Mouse (Mus musculus): ENCODE measurements around the gene Pcdh11x. TPM values are rescaled to one million over a fixed set of nuclear protein-coding genes. Genes with fewer than 3 reads are reported as not detected.

Gene Pcdh11x
- polyA plus RNA-seq, 1 experiment = 11.4 TPM

DNA sequence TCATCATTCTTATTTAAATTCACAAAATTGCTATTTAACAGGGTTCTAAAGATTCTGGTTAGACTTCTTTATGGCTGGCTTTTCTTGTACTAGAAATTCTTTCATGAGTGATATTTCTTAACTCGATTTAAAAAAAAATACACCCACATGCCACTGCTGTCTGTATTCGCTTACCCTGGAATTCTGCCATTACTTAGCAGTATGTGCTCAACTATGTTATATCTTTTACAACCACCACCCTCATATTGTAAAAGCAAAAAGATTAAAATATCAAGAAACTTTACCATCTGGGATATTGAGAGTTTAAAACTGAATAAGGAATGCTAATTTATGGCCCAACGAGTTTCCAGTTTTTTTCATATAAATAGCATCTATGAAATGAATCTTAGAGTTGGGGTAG, 234.9 kb downstream of the Pcdh11x start:
- no peak for DNase-seq (ENCODE audit: low read depth)
- TF ChIP-seq POLR2A (IDR thresholded peaks at IDR 0.05; ENCODE audit: borderline replicate concordance, extremely low read depth, insufficient read depth, insufficient read length, poor library complexity, severe bottlenecking) (no peak), CTCF (IDR thresholded peaks at IDR 0.05; ENCODE audit: borderline replicate concordance, extremely low read depth, insufficient read depth, insufficient read length) (no peak)

DNA sequence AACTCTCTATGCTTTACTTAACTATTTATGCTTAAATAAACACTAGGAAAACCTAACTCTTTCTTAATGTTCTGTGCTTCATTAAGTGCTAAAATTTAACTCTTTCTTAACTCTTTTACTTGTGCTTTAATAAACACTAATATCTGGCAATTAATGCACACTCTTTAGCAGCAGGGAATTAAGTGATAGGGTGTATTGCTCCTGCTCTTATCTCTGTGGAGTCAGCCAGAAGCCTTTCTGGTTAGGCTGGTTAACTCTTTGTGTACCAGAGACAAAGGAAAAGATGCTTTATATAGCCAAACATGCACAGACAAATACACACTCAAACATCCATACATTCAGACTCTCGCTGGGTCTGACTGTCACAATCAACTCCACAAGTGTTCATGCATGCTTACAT, 309.2 kb downstream of the Pcdh11x start:
- no peak for TF ChIP-seq CTCF (IDR thresholded peaks at IDR 0.05; ENCODE audit: borderline replicate concordance, extremely low read depth, insufficient read depth, insufficient read length)
- no peak for TF ChIP-seq POLR2A (IDR thresholded peaks at IDR 0.05; ENCODE audit: borderline replicate concordance, extremely low read depth, insufficient read depth, insufficient read length, poor library complexity, severe bottlenecking)
- no peak for DNase-seq (ENCODE audit: low read depth)

DNA sequence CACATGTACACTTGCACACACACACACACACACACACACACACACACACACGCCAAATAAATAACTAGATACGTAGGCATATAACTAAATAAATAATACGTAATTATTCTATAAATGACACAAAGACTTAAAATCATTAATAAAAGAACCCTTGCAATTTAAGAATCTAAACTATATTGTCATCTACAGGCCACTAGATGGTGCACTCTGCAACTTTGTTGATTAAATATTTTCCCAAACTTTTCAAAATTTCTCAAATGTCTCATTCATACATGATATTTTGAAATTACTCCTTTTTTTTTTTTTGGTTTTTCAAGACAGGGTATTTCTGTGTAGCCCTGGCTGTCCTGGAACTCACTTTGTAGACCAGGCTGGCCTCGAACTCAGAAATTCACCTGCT, 328.4 kb downstream of the Pcdh11x start:
- peak; percentile 0 for DNase-seq (ENCODE audit: low read depth)
- no peak for TF ChIP-seq CTCF (IDR thresholded peaks at IDR 0.05; ENCODE audit: borderline replicate concordance, extremely low read depth, insufficient read depth, insufficient read length)
- TF ChIP-seq POLR2A (IDR thresholded peaks at IDR 0.05; ENCODE audit: borderline replicate concordance, extremely low read depth, insufficient read depth, insufficient read length, poor library complexity, severe bottlenecking) = no peak

DNA sequence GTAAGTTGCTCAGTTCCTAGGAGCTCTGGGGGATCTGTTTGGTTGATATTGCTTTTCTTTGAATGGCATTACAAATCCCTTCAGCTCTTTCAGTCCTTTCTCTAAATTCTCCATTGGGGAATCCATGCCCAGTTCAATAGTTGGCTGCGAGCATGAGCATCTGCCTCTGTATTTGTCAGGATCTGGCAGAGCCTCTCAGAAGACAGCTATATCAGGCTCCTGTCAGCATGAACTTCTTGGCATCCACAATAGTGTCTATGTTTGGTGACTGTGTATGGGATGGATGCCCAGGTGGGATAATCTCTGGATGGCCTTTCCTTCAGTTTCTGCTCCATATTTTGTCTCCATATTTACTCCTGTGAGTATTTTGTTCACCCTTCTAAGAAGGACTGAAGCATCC, 380.2 kb downstream of the Pcdh11x start:
- DNase-seq (ENCODE audit: low read depth) = peak; percentile 2

DNA sequence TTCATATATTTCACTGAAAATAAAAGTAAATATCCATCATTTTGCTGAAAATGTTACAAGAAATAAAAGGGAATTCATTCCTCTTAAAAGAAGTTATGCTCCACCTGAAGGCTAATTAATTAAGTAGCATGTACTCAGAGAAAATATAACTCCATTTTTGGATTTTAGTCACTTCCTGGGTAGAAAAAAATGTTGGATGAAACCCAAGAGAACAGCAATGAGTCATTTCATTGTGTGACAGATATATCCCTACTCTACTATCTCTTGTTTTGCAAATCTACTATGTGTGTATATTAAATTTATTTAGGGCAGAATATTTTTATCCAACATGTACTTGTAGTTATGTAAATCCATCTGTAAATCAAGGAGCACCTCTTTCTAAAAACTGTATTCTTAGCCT, 444.1 kb downstream of the Pcdh11x start:
- DNase-seq (ENCODE audit: low read depth) = no peak
- TF ChIP-seq CTCF (IDR thresholded peaks at IDR 0.05; ENCODE audit: borderline replicate concordance, extremely low read depth, insufficient read depth, insufficient read length) = no peak
- TF ChIP-seq POLR2A (IDR thresholded peaks at IDR 0.05; ENCODE audit: borderline replicate concordance, extremely low read depth, insufficient read depth, insufficient read length, poor library complexity, severe bottlenecking) = no peak

DNA sequence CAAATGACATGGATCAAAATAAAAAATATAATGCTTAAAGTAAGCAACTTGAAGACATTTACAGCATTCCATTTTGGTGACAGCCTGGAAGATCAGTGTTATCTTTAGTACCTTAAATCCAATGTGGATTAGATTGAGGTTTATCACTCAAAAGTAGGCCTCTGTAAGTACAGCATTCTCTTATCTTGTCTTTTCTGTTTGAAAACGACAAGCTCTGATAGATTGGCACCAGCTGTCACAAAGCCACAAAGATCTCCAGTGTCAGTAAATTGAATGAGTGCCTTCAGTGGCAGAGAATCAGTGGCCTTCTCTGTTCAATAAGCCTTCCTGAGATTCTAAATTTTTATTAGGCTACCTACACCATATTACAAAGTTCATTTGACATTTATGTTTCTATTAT, 445.7 kb downstream of the Pcdh11x start:
- no peak for DNase-seq (ENCODE audit: low read depth)
- TF ChIP-seq POLR2A (IDR thresholded peaks at IDR 0.05; ENCODE audit: borderline replicate concordance, extremely low read depth, insufficient read depth, insufficient read length, poor library complexity, severe bottlenecking) (no peak), CTCF (IDR thresholded peaks at IDR 0.05; ENCODE audit: borderline replicate concordance, extremely low read depth, insufficient read depth, insufficient read length) (no peak)

DNA sequence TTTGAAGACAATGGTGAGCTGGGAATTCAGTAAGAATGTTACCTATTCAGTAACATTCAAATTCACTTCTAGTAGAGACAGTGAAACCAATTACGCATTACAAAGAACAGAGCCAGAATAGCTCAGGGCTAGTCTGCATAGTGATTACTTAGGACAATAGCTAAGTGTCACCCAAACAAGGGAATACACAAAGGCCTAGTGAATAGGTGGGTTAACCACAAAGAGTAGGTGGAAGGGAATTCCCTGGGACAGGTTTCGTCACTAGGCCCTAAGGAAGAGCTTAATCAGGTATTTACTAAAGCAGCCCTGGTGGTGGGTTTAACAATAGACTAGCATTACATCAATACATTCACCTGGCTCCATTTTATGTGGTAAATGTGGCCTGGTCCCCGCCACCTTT, 654.5 kb downstream of the Pcdh11x start:
- no peak for DNase-seq (ENCODE audit: low read depth)
- no peak for TF ChIP-seq POLR2A (IDR thresholded peaks at IDR 0.05; ENCODE audit: borderline replicate concordance, extremely low read depth, insufficient read depth, insufficient read length, poor library complexity, severe bottlenecking)
- no peak for TF ChIP-seq CTCF (IDR thresholded peaks at IDR 0.05; ENCODE audit: borderline replicate concordance, extremely low read depth, insufficient read depth, insufficient read length)

Other genes with a start within 250 kb of the Pcdh11x start
- not detected in 2 replicates for gene H2afb3, start 22.8 kb downstream of the Pcdh11x start, polyA plus RNA-seq (2012; rRNA removed)

Measured in brain, embryonic 14.5 days (tissue).